Mouse (Mus musculus) thymus, adult 2 months (tissue): Measurements from ENCODE around the gene Swap70. TPM values are rescaled to one million over a fixed set of nuclear protein-coding genes. Genes with fewer than 3 reads are reported as not detected.

ENCODE experiments used
- DNase-seq: peaks from one replicate; pipeline ENCODE4 v3.0.0; 2021
- H3K27ac ChIP-seq: fragments of 200-500 bp; 2 replicates; pipeline ENCODE4 v1.5.1; 2012; ENCODE audit warnings: low read length, control low read depth; ENCODE audit not compliant: control insufficient read depth, insufficient read depth
- H3K27me3 ChIP-seq: fragments of 200-500 bp; 2 replicates; pipeline ENCODE4 v1.6.1; 2012; ENCODE audit warnings: mild to moderate bottlenecking, low read length, moderate library complexity, mixed read lengths; ENCODE audit not compliant: control insufficient read depth, insufficient read depth
- H3K36me3 ChIP-seq: fragments of 200-500 bp; 2 replicates; pipeline ENCODE4 v1.6.1; 2012; ENCODE audit warnings: mild to moderate bottlenecking, low read length, moderate library complexity; ENCODE audit not compliant: control insufficient read depth, insufficient read depth
- H3K4me1 ChIP-seq: fragments of 200-500 bp; replicated peaks from 2 replicates; pipeline ENCODE4 v1.6.1; 2012; ENCODE audit warnings: low read length; ENCODE audit not compliant: control insufficient read depth, insufficient read depth
- H3K4me3 ChIP-seq: fragments of 200-500 bp; 2 replicates; pipeline ENCODE4 v1.5.1; 2012; ENCODE audit warnings: mild to moderate bottlenecking, low read length, control low read depth, moderate library complexity; ENCODE audit not compliant: control insufficient read depth, insufficient read depth
- CTCF ChIP-seq: fragments of 200-500 bp; IDR thresholded peaks from 2 replicates; pipeline ENCODE4 v1.5.1; 2012; ENCODE audit warnings: mild to moderate bottlenecking, control low read depth, low read length, moderate library complexity, borderline replicate concordance; ENCODE audit not compliant: control insufficient read depth, poor library complexity, insufficient read depth; ENCODE audit errors: extremely low read depth
- POLR2A ChIP-seq: fragments of 200-500 bp; IDR thresholded peaks from 2 replicates; pipeline ENCODE4 v1.6.1; 2012; ENCODE audit warnings: mild to moderate bottlenecking, low read length, control low read depth, moderate library complexity; ENCODE audit not compliant: control insufficient read depth, poor library complexity, insufficient read depth; ENCODE audit errors: extremely low read depth
- WGBS: fragments of 180-500 bp; shearing (Covaris S2); methylation state at CpG from one replicate; pipeline ENCODE4 v1.1.7; 2018; 5-methylcytosine and 5-hydroxymethylcytosine counted together
- polyA plus RNA-seq: library from polyadenylated mRNA; depleted of rRNA; stranded (reverse); fragments of >200 nt; gene quantifications from 2 replicates; pipeline ENCODE4 v1.2.3, GENCODE M21; 2012; rRNA removed

Gene Swap70
- polyA plus RNA-seq, 1 experiment: 18.3 TPM

- Histone ChIP-seq H3K36me3 (no peaks in the 10 kb centered on the region), H3K4me3 (no peak overlapping the region), H3K27ac (no peak overlapping the region), H3K4me1 (no peaks in the 10 kb centered on the region), H3K27me3 (no peaks in the 10 kb centered on the region)
- TF ChIP-seq CTCF: no peak
- TF ChIP-seq POLR2A: no peak
- 97% methylated on average over 4 of the region's 4 CpGs for WGBS
- DNase-seq: no peak
These were observed 95.9 kb downstream of the Swap70 start for GRCm38 (mm10) chr7:110317412-110317811.

- no peaks in the 10 kb centered on the region for H3K36me3 ChIP-seq
- H3K4me3 ChIP-seq: no peak overlapping the region
- WGBS: 75% methylated on average over 6 of the region's 6 CpGs
- TF ChIP-seq POLR2A: no peak
- no peak overlapping the region for H3K27ac ChIP-seq
- H3K27me3 ChIP-seq: no peaks in the 10 kb centered on the region
- no peaks in the 10 kb centered on the region for H3K4me1 ChIP-seq
- no peak for DNase-seq
These were observed 97.5 kb downstream of the Swap70 start for GRCm38 (mm10) chr7:110318971-110319519.

DNA sequence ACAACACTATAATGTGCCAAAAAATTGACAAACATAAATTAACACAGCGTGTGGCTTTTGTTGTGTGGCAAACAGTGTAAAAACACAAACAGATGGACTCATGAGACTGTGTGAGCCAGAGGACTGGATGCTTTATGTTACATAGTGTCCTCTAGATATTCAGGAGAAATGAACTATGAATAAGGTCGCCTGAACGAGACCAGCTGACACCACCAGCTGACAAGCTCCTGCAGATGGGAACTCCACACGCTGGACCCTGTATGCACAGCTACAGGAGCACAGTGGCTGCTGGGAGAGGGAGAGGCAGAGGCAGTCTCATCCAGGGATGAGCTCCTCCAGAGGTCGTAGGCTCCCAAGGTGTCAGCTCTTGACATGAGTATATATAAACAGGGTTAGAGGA is 99.6 kb downstream of the Swap70 start:
- no peak for TF ChIP-seq POLR2A
- TF ChIP-seq CTCF: no peak

DNA sequence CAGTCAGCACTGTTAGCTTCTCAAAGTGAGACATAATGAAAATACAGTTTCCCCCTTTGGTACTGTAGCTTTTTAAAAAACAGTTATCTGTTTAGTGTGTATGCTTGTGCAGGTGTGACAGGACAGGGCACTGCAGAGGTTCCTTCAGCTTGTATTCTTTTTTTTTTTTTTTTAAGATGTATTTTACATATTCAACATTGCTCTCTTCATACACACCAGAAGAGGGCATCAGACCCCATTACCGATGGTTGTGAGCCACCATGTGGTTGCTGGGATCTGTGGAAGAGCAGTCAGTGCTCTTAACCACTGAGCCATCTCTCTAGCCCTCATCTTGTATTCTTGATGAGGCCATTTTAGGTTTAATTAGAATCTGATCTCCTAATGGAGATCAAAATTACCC is 103.3 kb downstream of the Swap70 start:
- DNase-seq: no peak
- H3K4me1 ChIP-seq: no peaks in the 10 kb centered on the region
- H3K4me3 ChIP-seq: no peak overlapping the region
- no peaks in the 10 kb centered on the region for H3K27me3 ChIP-seq
- TF ChIP-seq POLR2A (no peak), CTCF (no peak)
- H3K36me3 ChIP-seq: no peaks in the 10 kb centered on the region
- 97% methylated on average over 1 of the region's 1 CpGs for WGBS
- H3K27ac ChIP-seq: no peak overlapping the region

More for the DNA sequence above, 99.6 kb downstream of the Swap70 start:
- DNase-seq: no peak
- no peak overlapping the region for H3K27ac ChIP-seq
- no peaks in the 10 kb centered on the region for H3K27me3 ChIP-seq
- no peaks in the 10 kb centered on the region for H3K36me3 ChIP-seq
- 96% methylated on average over 5 of the region's 5 CpGs for WGBS
- H3K4me1 ChIP-seq: no peaks in the 10 kb centered on the region
- no peak overlapping the region for H3K4me3 ChIP-seq

DNA sequence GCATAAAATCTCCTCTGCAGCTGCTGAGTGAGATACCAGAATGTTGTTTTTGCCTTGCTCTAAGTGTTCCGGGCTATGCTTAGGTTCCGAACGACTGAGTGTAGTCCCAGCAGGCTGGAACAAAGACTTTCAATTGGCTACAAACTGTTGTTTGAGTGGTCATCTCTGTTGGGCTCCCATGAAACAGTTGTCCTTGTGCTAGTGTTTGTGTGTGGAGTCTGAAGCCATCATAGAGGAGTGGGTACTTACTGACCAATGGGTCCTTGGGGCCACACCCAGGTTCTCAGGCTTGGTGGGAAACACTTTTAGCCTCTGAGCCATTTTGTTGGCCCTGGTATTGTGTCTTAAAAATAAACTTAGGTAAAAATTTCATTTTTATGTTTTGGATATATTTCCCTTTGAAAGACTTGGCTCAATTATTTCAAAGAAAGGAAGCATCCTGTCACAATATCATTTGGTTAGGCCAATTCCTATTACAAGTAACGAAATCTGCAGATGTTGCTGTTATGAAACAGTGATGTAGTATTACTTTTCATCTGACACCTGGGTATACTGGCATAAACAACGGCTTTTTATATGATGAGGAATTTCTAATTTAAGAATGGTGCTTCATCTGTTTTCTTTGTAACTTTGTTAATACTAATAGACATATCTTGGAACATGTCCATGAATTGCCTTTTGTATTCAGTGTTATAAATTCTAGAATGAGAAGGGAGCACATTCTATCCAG is 104.0 kb downstream of the Swap70 start:
- H3K27ac ChIP-seq: no peak overlapping the region
- no peak for TF ChIP-seq POLR2A
- TF ChIP-seq CTCF: no peak
- H3K4me1 ChIP-seq: no peaks in the 10 kb centered on the region
- H3K36me3 ChIP-seq: no peaks in the 10 kb centered on the region
- no peak overlapping the region for H3K4me3 ChIP-seq
- WGBS: 87% methylated on average over 5 of the region's 5 CpGs
- no peak for DNase-seq
- no peaks in the 10 kb centered on the region for H3K27me3 ChIP-seq

Other genes with a start within 250 kb of the Swap70 start
- gene Tmem41b, start 234.8 kb upstream of the Swap70 start, polyA plus RNA-seq: 17.4 and 19.9 TPM in 2 replicates
- gene Ipo7, start 203.4 kb upstream of the Swap70 start, polyA plus RNA-seq: 25.6 and 38.0 TPM in 2 replicates
- gene Zfp143, start 160.5 kb upstream of the Swap70 start, polyA plus RNA-seq: 31.5 and 35.0 TPM in 2 replicates
- 13.0 and 32.6 TPM in 2 replicates for gene Wee1, start 99.7 kb upstream of the Swap70 start, polyA plus RNA-seq